Mouse (Mus musculus) fat pad, adult 2 months (tissue): Measurements from ENCODE around the gene Ssbp2.

Source experiments
- DNase-seq: peaks from one replicate; pipeline ENCODE4 v3.0.0-alpha.2; 2011; ENCODE audit warnings: low read depth, low spot score; ENCODE audit errors: extremely low read depth

Gene Ssbp2

GRCm38 (mm10) chr13:91461299-91461698 is 1.2 kb downstream of the Ssbp2 start:
- DNase-seq: no peak

- DNase-seq: no peak
Observed at GRCm38 (mm10) chr13:91461711-91462351, 1.7 kb downstream of the Ssbp2 start.

- DNase-seq: no peak
Observed at GRCm38 (mm10) chr13:91462395-91462794, 2.3 kb downstream of the Ssbp2 start.

GRCm38 (mm10) chr13:91462893-91463481 is 2.9 kb downstream of the Ssbp2 start:
- no peak for DNase-seq

- DNase-seq: no peak
Observed at GRCm38 (mm10) chr13:91465002-91465715, 5.1 kb downstream of the Ssbp2 start.

- DNase-seq: no peak
Observed at GRCm38 (mm10) chr13:91471566-91471965, 11.5 kb downstream of the Ssbp2 start.

GRCm38 (mm10) chr13:91471980-91472379 is 11.9 kb downstream of the Ssbp2 start:
- no peak for DNase-seq

- no peak for DNase-seq
Observed at GRCm38 (mm10) chr13:91473527-91473926, 13.4 kb downstream of the Ssbp2 start.

GRCm38 (mm10) chr13:91474027-91474426 is 13.9 kb downstream of the Ssbp2 start:
- DNase-seq: no peak

GRCm38 (mm10) chr13:91475888-91476287 is 15.8 kb downstream of the Ssbp2 start:
- DNase-seq: no peak

- no peak for DNase-seq
Observed at GRCm38 (mm10) chr13:91476596-91477100, 16.6 kb downstream of the Ssbp2 start.

GRCm38 (mm10) chr13:91478011-91478410 is 17.9 kb downstream of the Ssbp2 start:
- peak; percentile 57 for DNase-seq

- DNase-seq: no peak
Observed at GRCm38 (mm10) chr13:91484303-91484702, 24.2 kb downstream of the Ssbp2 start.

GRCm38 (mm10) chr13:91492133-91492532 is 32.0 kb downstream of the Ssbp2 start:
- DNase-seq: no peak

GRCm38 (mm10) chr13:91497055-91497454 is 37.0 kb downstream of the Ssbp2 start:
- no peak for DNase-seq

GRCm38 (mm10) chr13:91501735-91502134 is 41.7 kb downstream of the Ssbp2 start:
- no peak for DNase-seq

- no peak for DNase-seq
Observed at GRCm38 (mm10) chr13:91502642-91503373, 42.7 kb downstream of the Ssbp2 start.

- no peak for DNase-seq
Observed at GRCm38 (mm10) chr13:91508991-91509390, 48.9 kb downstream of the Ssbp2 start.

GRCm38 (mm10) chr13:91509467-91509866 is 49.4 kb downstream of the Ssbp2 start:
- no peak for DNase-seq

GRCm38 (mm10) chr13:91514979-91515378 is 54.9 kb downstream of the Ssbp2 start:
- DNase-seq: no peak

- no peak for DNase-seq
Observed at GRCm38 (mm10) chr13:91520073-91520750, 60.1 kb downstream of the Ssbp2 start.
